Mouse (Mus musculus) heart, postnatal 14 days (tissue): ENCODE results near the gene 4930519G04Rik. TPM values are rescaled to one million over a fixed set of nuclear protein-coding genes. Genes with fewer than 3 reads are reported as not detected.
"Not testable (repeated sequence)": the region's sequence is repeated elsewhere in the genome, so short reads cannot be mapped to it uniquely, and the experiment has no call there.

ENCODE experiments used
- DNase-seq, 2 experiments: peaks; one replicate each; pipeline ENCODE4 v3.0.0; 2021 to 2022
- intact Hi-C: fragments of 180-260 bp; cut with DNase I; formaldehyde crosslinking; loops from one replicate; pipeline ENCODE4 v1.15.1; 2025
- microRNA-seq, 2 experiments: library from miRNA; unstranded; fragments of <30 nt; microRNA quantifications; one replicate each; pipeline ENCODE4 v1.2.0; 2021 to 2022
- total RNA-seq, 2 experiments: library from RNA; stranded (reverse); gene quantifications; 2 replicates each; pipeline ENCODE4 v1.2.3; 2021

Gene 4930519G04Rik
- total RNA-seq, 2 experiments from 2014 or later: not detected

- DNase-seq: peak; percentile 38 to 43
- intact Hi-C loops: no loop called here
Observed at GRCm38 (mm10) chr5:114897374-114897793, 43.9 kb downstream of the 4930519G04Rik start.

GRCm38 (mm10) chr5:114898857-114899256 is 45.4 kb downstream of the 4930519G04Rik start:
- intact Hi-C loops: no loop called here
- DNase-seq: no peak

- DNase-seq: peak; percentile 33 to 52
- intact Hi-C loops: loop anchor here (5.0 kb wide), 1 partner anchor 195 kb away; the partner anchor contains the start of gene Tchp
Observed at GRCm38 (mm10) chr5:114902413-114902812, 48.9 kb downstream of the 4930519G04Rik start.

GRCm38 (mm10) chr5:114908598-114909305 is 55.3 kb downstream of the 4930519G04Rik start:
- DNase-seq: no peak
- intact Hi-C loops: no loop called here

GRCm38 (mm10) chr5:114913686-114914085 is 60.2 kb downstream of the 4930519G04Rik start:
- intact Hi-C loops: no loop called here

GRCm38 (mm10) chr5:114914855-114915254 is 61.4 kb downstream of the 4930519G04Rik start:
- no peak for DNase-seq
- intact Hi-C loops: no loop called here

More at GRCm38 (mm10) chr5:114913686-114914085, 60.2 kb downstream of the 4930519G04Rik start:
- no peak for DNase-seq

- intact Hi-C loops: no loop called here
- peak in 1 of 2 experiments; percentile 16 for DNase-seq
Observed at GRCm38 (mm10) chr5:114915854-114916253, 62.4 kb downstream of the 4930519G04Rik start.

- intact Hi-C loops: no loop called here
- DNase-seq: peak in 1 of 2 experiments; percentile 5
Observed at GRCm38 (mm10) chr5:114916777-114917176, 63.3 kb downstream of the 4930519G04Rik start.

GRCm38 (mm10) chr5:114917357-114917756 is 63.9 kb downstream of the 4930519G04Rik start:
- intact Hi-C loops, DNase-seq: not testable (repeated sequence)

- DNase-seq: peak in 1 of 2 experiments; percentile 5
- intact Hi-C loops: no loop called here
Observed at GRCm38 (mm10) chr5:114921551-114922365, 68.3 kb downstream of the 4930519G04Rik start.

GRCm38 (mm10) chr5:114922366-114922731 is 68.9 kb downstream of the 4930519G04Rik start:
- intact Hi-C loops: no loop called here

GRCm38 (mm10) chr5:114922998-114923473 is 69.6 kb downstream of the 4930519G04Rik start, which contains the start of gene Oasl1:
Oasl1 (plus strand) TSS chr5:114923240.
- DNase-seq: peak; percentile 51 to 66
- intact Hi-C loops: no loop called here

More at GRCm38 (mm10) chr5:114922366-114922731, 68.9 kb downstream of the 4930519G04Rik start:
- DNase-seq: no peak

- DNase-seq: no peak
- intact Hi-C loops: no loop called here
Observed at GRCm38 (mm10) chr5:114926153-114926684, 72.8 kb downstream of the 4930519G04Rik start.

- DNase-seq: no peak
- intact Hi-C loops: no loop called here
Observed at GRCm38 (mm10) chr5:114926753-114927152, 73.3 kb downstream of the 4930519G04Rik start.

- no peak for DNase-seq
- intact Hi-C loops: no loop called here
Observed at GRCm38 (mm10) chr5:114931626-114932025, 78.2 kb downstream of the 4930519G04Rik start.

GRCm38 (mm10) chr5:114933206-114933605 is 79.7 kb downstream of the 4930519G04Rik start:
- intact Hi-C loops: no loop called here
- no peak for DNase-seq

Small RNAs within 50 kb of the gene (microRNA-seq; reads per million reads assigned to microRNA genes)
- 7.7 to 24.7 reads per million in 2 experiments for gene Mir6240

Other genes with a start within 250 kb of the 4930519G04Rik start
- 1 to 10 TPM; 5.8 to 5.9 TPM for gene Trpv4, start 195.2 kb upstream of the 4930519G04Rik start, total RNA-seq
- gene Gltp, start 162.7 kb upstream of the 4930519G04Rik start, total RNA-seq: 10 to 100 TPM; 17.1 to 18.8 TPM
- 1 to 10 TPM; 4.7 to 5.3 TPM for gene Tchp, start 145.9 kb upstream of the 4930519G04Rik start, total RNA-seq
- gene Ankrd13a, start 79.0 kb upstream of the 4930519G04Rik start, total RNA-seq: 10 to 100 TPM; 45.7 to 46.5 TPM
- gene Git2, start 78.1 kb upstream of the 4930519G04Rik start, total RNA-seq: 10 to 100 TPM; 42.4 to 44.8 TPM
- gene 1500011B03Rik, start 30.2 kb upstream of the 4930519G04Rik start, total RNA-seq: 10 to 100 TPM in 1 of 2 experiments, 1 to 10 TPM in 1; 8.6 to 12.3 TPM
- gene Gm9936, start 5.0 kb downstream of the 4930519G04Rik start, total RNA-seq: not detected
- 1 to 10 TPM; 5.1 to 5.3 TPM for gene Oasl2, start 43.3 kb downstream of the 4930519G04Rik start, total RNA-seq
- gene Oasl1, start 69.6 kb downstream of the 4930519G04Rik start, total RNA-seq: under 1 TPM in 1 of 2 experiments, not detected in 1; 0.83 TPM
- gene 2210016L21Rik, start 88.5 kb downstream of the 4930519G04Rik start, total RNA-seq: 10 to 100 TPM; 28.6 to 31.2 TPM
- under 1 TPM in 1 of 2 experiments, not detected in 1; 0.10 TPM for gene Hnf1a, start 117.4 kb downstream of the 4930519G04Rik start, total RNA-seq
- gene Sppl3, start 157.5 kb downstream of the 4930519G04Rik start, total RNA-seq: 10 to 100 TPM; 40.6 to 42.5 TPM
- gene Gm10401, start 244.6 kb downstream of the 4930519G04Rik start, total RNA-seq: not detected